Mouse (Mus musculus) megakaryocyte progenitor cell, adult 5-6 weeks (primary cell): ENCODE results near the gene Thsd1. TPM values are rescaled to one million over a fixed set of nuclear protein-coding genes. Genes with fewer than 3 reads are reported as not detected.

Source experiments
- ATAC-seq: replicated peaks from 2 replicates; pipeline ENCODE4 v1.8.0; 2016; ENCODE audit warnings: mild to moderate bottlenecking, moderate TSS enrichment, inconsistent platforms; ENCODE audit not compliant: poor library complexity
- total RNA-seq, 2 experiments: library from RNA; stranded (forward) in 1 of 2; stranded (reverse) in 1 of 2; fragments of 157-497, 149-512 nt in 1 of 2; fragments of 200-1000 nt in 1 of 2; gene quantifications; 2 replicates each; pipeline versions ENCODE4 v1.2.3 to v1.2.4; 2015 to 2017

Thsd1 gene
- total RNA-seq, 2 experiments from 2014 or later, result 0.92 to 2.2 TPM

- peak; percentile 88 for ATAC-seq
Measured at GRCm38 (mm10) chr8:22262267-22262666, 35.2 kb downstream of the Thsd1 start.

GRCm38 (mm10) chr8:22264292-22264691 is 37.2 kb downstream of the Thsd1 start:
- ATAC-seq, result no peak

GRCm38 (mm10) chr8:22264787-22265186 is 37.7 kb downstream of the Thsd1 start:
- no peak for ATAC-seq

GRCm38 (mm10) chr8:22265194-22265593 is 38.1 kb downstream of the Thsd1 start:
- no peak for ATAC-seq

GRCm38 (mm10) chr8:22266809-22267208 is 39.7 kb downstream of the Thsd1 start:
- ATAC-seq, result peak; percentile 74

GRCm38 (mm10) chr8:22273142-22273541 is 46.0 kb downstream of the Thsd1 start:
- ATAC-seq, result no peak

GRCm38 (mm10) chr8:22274641-22275040 is 47.5 kb downstream of the Thsd1 start:
- ATAC-seq, result no peak

GRCm38 (mm10) chr8:22282999-22283491 is 55.9 kb downstream of the Thsd1 start, which contains the start of gene Tpte:
TSS of gene Tpte (plus strand) at chr8:22283441.
- no peak for ATAC-seq

- no peak for ATAC-seq
Measured at GRCm38 (mm10) chr8:22302326-22302725, 75.2 kb downstream of the Thsd1 start.

GRCm38 (mm10) chr8:22302896-22303306 is 75.8 kb downstream of the Thsd1 start:
- ATAC-seq, result peak; percentile 57

- peak; percentile 58; the same call in 1 of the 2 replicates for ATAC-seq
Measured at GRCm38 (mm10) chr8:22304045-22304444, 76.9 kb downstream of the Thsd1 start.

GRCm38 (mm10) chr8:22306999-22307398 is 79.9 kb downstream of the Thsd1 start:
- no peak for ATAC-seq

Other genes starting within 250 kb of the Thsd1 start
- 3.6 and 5.1 TPM in 2 replicates for gene Atp7b, start 167.0 kb upstream of the Thsd1 start, total RNA-seq (2015)
- gene Atp7b, start 167.0 kb upstream of the Thsd1 start, total RNA-seq (2017), result 2.1 and 3.9 TPM in 2 replicates
- gene Alg11, start 166.6 kb upstream of the Thsd1 start, total RNA-seq (2015), result 11.2 and 11.8 TPM in 2 replicates
- gene Alg11, start 166.6 kb upstream of the Thsd1 start, total RNA-seq (2017), result 11.4 and 15.4 TPM in 2 replicates
- gene Nek5, start 102.3 kb upstream of the Thsd1 start, total RNA-seq (2015), result not detected in 2 replicates
- not detected in 2 replicates for gene Nek5, start 102.3 kb upstream of the Thsd1 start, total RNA-seq (2017)
- gene Nek3, start 60.9 kb upstream of the Thsd1 start, total RNA-seq (2015), result 2.3 and 3.7 TPM in 2 replicates
- 2.8 and 5.0 TPM in 2 replicates for gene Nek3, start 60.9 kb upstream of the Thsd1 start, total RNA-seq (2017)
- gene Ckap2, start 41.5 kb upstream of the Thsd1 start, total RNA-seq (2015), result 44.7 and 46.0 TPM in 2 replicates
- gene Ckap2, start 41.5 kb upstream of the Thsd1 start, total RNA-seq (2017), result 33.6 and 36.4 TPM in 2 replicates
- gene Vps36, start 34.5 kb upstream of the Thsd1 start, total RNA-seq (2015), result 37.9 and 44.6 TPM in 2 replicates
- 43.3 and 45.3 TPM in 2 replicates for gene Vps36, start 34.5 kb upstream of the Thsd1 start, total RNA-seq (2017)
- gene Tpte, start 56.1 kb downstream of the Thsd1 start, total RNA-seq (2015), result not detected in 2 replicates
- not detected in 2 replicates for gene Tpte, start 56.1 kb downstream of the Thsd1 start, total RNA-seq (2017)
- gene Slc25a15, start 171.3 kb downstream of the Thsd1 start, total RNA-seq (2015), result 9.4 and 10.0 TPM in 2 replicates
- gene Slc25a15, start 171.3 kb downstream of the Thsd1 start, total RNA-seq (2017), result 11.9 and 13.2 TPM in 2 replicates
- gene Mrps31, start 184.0 kb downstream of the Thsd1 start, total RNA-seq (2015), result 22.8 and 26.3 TPM in 2 replicates
- 30.0 and 34.7 TPM in 2 replicates for gene Mrps31, start 184.0 kb downstream of the Thsd1 start, total RNA-seq (2017)